Mouse (Mus musculus): ENCODE data around the gene Olfr1431.
"Not testable (repeated sequence)": the region's sequence is repeated elsewhere in the genome, so short reads cannot be mapped to it uniquely, and the experiment has no call there.

The Olfr1431 gene

GRCm38 (mm10) chr19:12200334-12200733, at the start of gene Olfr1431:
Gene Olfr1431 (plus strand): TSS chr19:12200634.
- DNase-seq = no peak

DNA sequence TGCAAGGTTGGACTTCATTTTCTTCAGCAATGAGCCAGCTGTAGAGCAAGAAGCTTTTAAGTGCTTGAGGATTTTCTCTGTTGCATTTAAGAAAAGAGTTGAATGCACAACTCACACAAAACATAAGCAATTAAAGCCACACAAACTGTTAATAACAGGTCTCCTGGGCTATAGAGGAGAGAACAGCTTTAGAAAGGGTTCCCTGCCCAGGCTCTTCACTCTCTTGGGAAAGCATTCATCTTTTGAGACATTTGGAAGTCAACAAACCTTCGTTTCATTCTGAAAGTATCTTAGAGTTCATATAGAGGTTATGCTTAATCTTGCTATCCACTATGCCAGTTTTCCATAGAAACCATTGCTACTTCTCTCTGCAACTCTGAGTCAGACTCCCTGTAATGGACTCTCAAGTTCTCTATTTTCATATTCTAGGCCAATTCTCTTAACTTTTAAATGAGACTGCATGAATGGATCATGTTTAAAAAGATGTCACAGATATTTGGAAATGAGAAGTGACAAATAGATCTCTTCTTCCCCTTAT, 30.3 kb upstream of the Olfr1431 start, which contains the start of gene Olfr1555-ps1:
Olfr1555-ps1 (minus strand) TSS at position 51 of the 538 bp plus-strand sequence.
- DNase-seq = not testable (repeated sequence)

DNA sequence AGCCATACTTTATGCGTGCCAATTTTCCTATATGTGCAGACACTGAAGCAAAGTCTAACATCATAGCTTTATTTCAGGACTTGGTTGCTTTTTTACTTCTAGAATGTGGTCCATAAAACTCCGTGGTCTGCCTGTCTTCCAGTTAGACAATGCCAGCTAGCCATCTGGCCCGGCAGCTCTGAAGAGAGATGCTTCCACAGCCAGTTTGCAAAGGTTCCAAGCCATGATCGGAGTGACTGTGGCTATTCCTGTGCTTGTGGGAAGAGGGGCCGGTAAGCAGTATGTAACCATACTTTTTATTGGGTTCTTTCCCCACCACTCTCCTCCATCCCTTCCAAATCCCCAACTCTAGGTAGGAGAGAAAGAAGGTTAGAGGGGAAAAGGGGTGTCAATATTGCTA, 25.0 kb upstream of the Olfr1431 start:
- DNase-seq = not testable (repeated sequence)

DNA sequence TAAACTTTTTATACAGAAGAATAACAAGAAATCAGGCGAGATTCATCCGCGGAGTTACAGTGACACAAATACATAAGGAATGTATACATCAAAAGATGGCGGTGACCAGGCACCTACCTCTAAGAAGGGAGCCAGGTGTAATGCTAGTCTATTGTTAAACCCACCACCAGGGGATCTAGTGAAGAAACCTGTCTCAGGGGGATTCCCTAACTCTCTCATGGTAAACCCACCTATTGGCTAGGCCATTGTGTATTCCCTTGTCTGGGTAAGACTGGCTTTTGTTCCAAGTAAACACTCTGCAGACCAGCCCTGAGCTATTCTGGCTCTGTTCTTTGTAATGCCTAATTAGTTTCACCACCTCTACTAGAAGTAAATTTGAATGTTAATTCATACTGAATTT, 1.4 kb upstream of the Olfr1431 start:
- not testable (repeated sequence) for DNase-seq

GRCm38 (mm10) chr19:12232496-12232895, 32.1 kb downstream of the Olfr1431 start, which contains the start of gene Olfr1432:
Gene Olfr1432 (minus strand): TSS chr19:12232596.
- not testable (repeated sequence) for DNase-seq

DNA sequence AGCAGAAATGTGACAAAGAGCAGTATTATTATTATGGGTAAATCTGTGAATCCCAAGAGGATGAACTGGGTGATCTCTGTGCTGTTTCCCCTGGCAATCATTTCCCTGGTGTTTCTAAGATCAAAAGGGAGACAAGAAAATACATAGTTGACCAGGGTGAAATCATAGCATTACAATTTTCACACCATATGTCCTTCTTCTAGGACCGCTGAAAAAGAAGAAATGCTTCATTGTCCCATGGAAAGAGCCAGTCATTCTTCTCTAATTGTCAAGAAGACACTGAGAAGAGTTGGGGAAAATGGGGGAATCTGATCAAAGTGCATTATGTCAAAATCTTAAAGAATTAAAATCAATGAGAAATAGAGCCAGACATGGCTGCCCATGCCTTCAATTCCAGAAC, 41.1 kb downstream of the Olfr1431 start, which contains the start of gene Olfr262:
Olfr262 (minus strand) TSS at position 101 of the 400 bp plus-strand sequence.
- no peak for DNase-seq

DNA sequence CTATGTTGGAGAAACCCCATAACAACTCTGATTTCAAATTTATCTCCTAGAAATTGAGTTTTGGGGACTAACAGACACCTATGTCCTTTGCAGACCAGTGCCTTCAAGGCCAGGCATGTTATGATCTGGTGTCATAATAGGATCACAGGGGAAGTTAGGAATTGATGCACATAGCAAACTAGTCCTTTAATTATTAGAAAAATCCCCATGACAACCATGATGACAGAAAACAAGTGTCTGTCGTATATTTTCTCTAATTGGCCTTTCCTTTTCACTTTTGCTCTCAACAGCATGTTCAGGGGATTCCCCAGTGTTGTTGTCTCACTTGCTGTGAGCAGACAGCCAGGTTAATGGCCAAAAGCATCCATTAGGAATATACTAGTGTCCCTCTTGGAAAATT, 60.3 kb downstream of the Olfr1431 start, which contains the start of gene Olfr235:
Olfr235 (plus strand) TSS at position 301 of the 400 bp plus-strand sequence.
- DNase-seq = no peak
